Mouse (Mus musculus) liver, embryonic 12.5 days (tissue): ENCODE measurements around the gene Zbp1. TPM values are rescaled to one million over a fixed set of nuclear protein-coding genes. Genes with fewer than 3 reads are reported as not detected.
A peak's percentile ranks its signal among the peaks of the same experiment; 100 is the strongest.

Experiments used
- ATAC-seq: fragments of 200-750 bp; cut with Nextera tagmentation; 2 replicates; pipeline ENCODE4 v1.8.0; 2017; ENCODE audit warnings: moderate number of reproducible peaks, mild to moderate bottlenecking, moderate library complexity
- H3K27ac ChIP-seq: fragments of 300-500 bp; sonication (generic); 2 replicates; pipeline ENCODE4 v1.5.1; 2016; ENCODE audit warnings: mild to moderate bottlenecking
- H3K27me3 ChIP-seq: fragments of 300-500 bp; sonication (generic); replicated peaks from 2 replicates; pipeline ENCODE4 v1.6.1; 2016; ENCODE audit warnings: mild to moderate bottlenecking, moderate library complexity
- H3K36me3 ChIP-seq: fragments of 300-500 bp; sonication (generic); 2 replicates; pipeline ENCODE4 v1.6.1; 2016; ENCODE audit warnings: mild to moderate bottlenecking, moderate library complexity
- H3K4me1 ChIP-seq: fragments of 300-500 bp; sonication (generic); 2 replicates; pipeline ENCODE4 v1.6.1; 2016
- H3K4me2 ChIP-seq: fragments of 300-500 bp; sonication (generic); 2 replicates; pipeline ENCODE4 v1.6.1; 2016; ENCODE audit warnings: mild to moderate bottlenecking, moderate library complexity
- H3K4me3 ChIP-seq: fragments of 300-500 bp; sonication (generic); 2 replicates; pipeline ENCODE4 v1.5.1; 2016; ENCODE audit warnings: mild to moderate bottlenecking, moderate library complexity
- H3K9ac ChIP-seq: fragments of 300-500 bp; sonication (generic); 2 replicates; pipeline ENCODE4 v1.6.1; 2016; ENCODE audit warnings: mild to moderate bottlenecking, moderate library complexity
- H3K9me3 ChIP-seq: fragments of 300-500 bp; sonication (generic); replicated peaks from 2 replicates; pipeline ENCODE4 v1.6.1; 2016; ENCODE audit warnings: mild to moderate bottlenecking, moderate library complexity
- WGBS: fragments of 180-500 bp; shearing (Covaris S2); methylation state at CpG from one replicate; pipeline ENCODE4 v1.1.7; 2016; ENCODE audit not compliant: insufficient replicate concordance; 5-methylcytosine and 5-hydroxymethylcytosine counted together
- polyA plus RNA-seq: library from polyadenylated mRNA; unstranded; fragments of >200 nt; fragmentation: Nextera tagmentation; extraction: Ambion mirVana; gene quantifications from 2 replicates; pipeline ENCODE4 v1.2.1, GENCODE M21; 2016

Gene Zbp1
- polyA plus RNA-seq, 1 experiment from 2014 or later = 0.21 TPM

GRCm38 (mm10) chr2:173182796-173183195, 35.9 kb downstream of the Zbp1 start:
- H3K9me3 ChIP-seq = no peaks in the 10 kb centered on the region
- H3K27me3 ChIP-seq = peaks cover 57% of the 10 kb centered on the region
- no peaks in the 10 kb centered on the region for H3K36me3 ChIP-seq
- ATAC-seq = no peak
- H3K4me1 ChIP-seq = no peaks in the 10 kb centered on the region
- no peak overlapping the region for H3K4me2 ChIP-seq
- H3K27ac ChIP-seq = no peak overlapping the region
- no peak overlapping the region for H3K4me3 ChIP-seq
- no peak overlapping the region for H3K9ac ChIP-seq
- 58% methylated on average over 7 of the region's 7 CpGs for WGBS

GRCm38 (mm10) chr2:173181901-173182300, 36.8 kb downstream of the Zbp1 start:
- H3K27ac ChIP-seq = no peak overlapping the region
- H3K4me2 ChIP-seq = no peak overlapping the region
- 74% methylated on average over 7 of the region's 7 CpGs for WGBS
- no peaks in the 10 kb centered on the region for H3K36me3 ChIP-seq
- no peaks in the 10 kb centered on the region for H3K4me1 ChIP-seq
- H3K27me3 ChIP-seq = peaks cover 60% of the 10 kb centered on the region
- no peak overlapping the region for H3K9ac ChIP-seq
- no peak overlapping the region for H3K4me3 ChIP-seq
- ATAC-seq = no peak
- no peaks in the 10 kb centered on the region for H3K9me3 ChIP-seq

DNA sequence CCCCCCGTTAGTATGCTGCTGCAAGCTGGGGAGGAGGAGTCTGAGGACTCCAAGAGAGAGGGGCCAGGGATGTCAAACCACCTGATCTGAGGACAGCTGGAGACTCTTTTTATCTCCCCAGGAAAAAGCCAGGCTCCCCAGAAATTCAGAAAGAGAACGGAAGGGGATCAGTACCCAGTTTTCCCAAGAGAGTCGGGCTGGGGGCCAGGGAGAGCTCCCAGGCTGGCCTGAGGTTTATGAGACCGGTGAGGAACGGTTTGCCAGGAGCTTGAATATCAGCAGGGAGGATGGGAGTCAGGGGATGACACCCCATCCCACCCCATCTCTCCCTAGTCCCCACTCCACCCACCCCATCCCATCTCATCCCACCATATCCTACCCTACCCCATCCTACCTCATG, 37.2 kb downstream of the Zbp1 start:
- H3K27ac ChIP-seq = no peak overlapping the region

DNA sequence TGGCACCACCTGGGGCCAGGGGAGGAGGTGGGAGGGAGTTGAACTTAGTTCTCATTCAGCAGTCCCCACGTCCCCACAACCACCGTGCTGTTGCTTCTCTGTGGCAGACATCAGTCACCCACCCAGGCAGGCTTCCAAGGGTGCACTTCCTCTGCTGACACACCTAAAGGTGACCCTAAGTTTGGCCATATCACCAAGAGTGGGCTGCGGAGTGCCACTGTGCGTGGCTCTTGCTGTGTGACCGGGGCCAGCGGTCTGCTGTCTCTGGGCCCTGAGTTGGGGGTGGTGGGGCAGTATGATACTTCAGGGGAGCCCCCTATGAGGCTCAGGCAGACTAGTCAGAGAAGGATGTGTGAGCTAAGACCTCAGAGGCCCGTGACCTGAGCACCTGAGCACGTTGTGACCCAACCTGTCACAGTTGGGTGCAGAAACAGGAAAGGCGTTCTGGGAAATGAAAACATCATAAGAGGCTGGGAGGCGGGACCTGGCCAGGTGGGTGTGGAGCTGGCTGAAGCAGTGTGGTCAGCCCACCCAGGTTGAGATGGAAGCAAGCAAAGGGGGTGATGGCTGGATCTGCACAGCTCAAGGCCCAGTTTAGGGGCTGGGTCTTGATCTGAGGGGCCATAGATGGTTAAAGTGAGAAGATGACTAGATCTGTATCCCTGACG, 37.9 kb downstream of the Zbp1 start:
- Histone ChIP-seq H3K27me3 (peaks cover 53% of the 10 kb centered on the region), H3K4me3 (no peak overlapping the region), H3K9me3 (no peaks in the 10 kb centered on the region), H3K4me2 (no peak overlapping the region), H3K9ac (no peak overlapping the region), H3K4me1 (no peaks in the 10 kb centered on the region), H3K27ac (no peak overlapping the region), H3K36me3 (no peaks in the 10 kb centered on the region)
- 65% methylated on average over 11 of the region's 11 CpGs for WGBS
- no peak for ATAC-seq

More for the DNA sequence above, 37.2 kb downstream of the Zbp1 start:
- WGBS = 45% methylated on average over 5 of the region's 5 CpGs
- Histone ChIP-seq H3K27me3 (peaks cover 58% of the 10 kb centered on the region), H3K9me3 (no peaks in the 10 kb centered on the region), H3K4me3 (no peak overlapping the region), H3K9ac (no peak overlapping the region), H3K36me3 (no peaks in the 10 kb centered on the region), H3K4me2 (no peak overlapping the region), H3K4me1 (no peaks in the 10 kb centered on the region)
- no peak for ATAC-seq

- no peak overlapping the region for H3K27ac ChIP-seq
- peaks cover 6% of the 10 kb centered on the region; the same call in 1 of the 2 replicates for H3K9me3 ChIP-seq
- no peak overlapping the region for H3K9ac ChIP-seq
- H3K4me1 ChIP-seq = no peaks in the 10 kb centered on the region
- ATAC-seq = no peak
- no peaks in the 10 kb centered on the region for H3K36me3 ChIP-seq
- no peak overlapping the region for H3K4me3 ChIP-seq
- H3K4me2 ChIP-seq = no peak overlapping the region
- H3K27me3 ChIP-seq = peaks cover 46% of the 10 kb centered on the region
- WGBS = 54% methylated on average over 4 of the region's 4 CpGs
These were observed 38.7 kb downstream of the Zbp1 start for GRCm38 (mm10) chr2:173180026-173180425.

- H3K27ac ChIP-seq = no peak overlapping the region
- no peak overlapping the region for H3K4me2 ChIP-seq
- no peak overlapping the region for H3K4me3 ChIP-seq
- peaks cover 7% of the 10 kb centered on the region for H3K4me1 ChIP-seq
- no peaks in the 10 kb centered on the region for H3K36me3 ChIP-seq
- H3K27me3 ChIP-seq = peaks cover 43% of the 10 kb centered on the region
- H3K9me3 ChIP-seq = peaks cover 6% of the 10 kb centered on the region; the same call in 1 of the 2 replicates
- H3K9ac ChIP-seq = no peak overlapping the region
- WGBS = 56% methylated on average over 7 of the region's 7 CpGs
- no peak for ATAC-seq
These were observed 39.7 kb downstream of the Zbp1 start for GRCm38 (mm10) chr2:173179046-173179445.

DNA sequence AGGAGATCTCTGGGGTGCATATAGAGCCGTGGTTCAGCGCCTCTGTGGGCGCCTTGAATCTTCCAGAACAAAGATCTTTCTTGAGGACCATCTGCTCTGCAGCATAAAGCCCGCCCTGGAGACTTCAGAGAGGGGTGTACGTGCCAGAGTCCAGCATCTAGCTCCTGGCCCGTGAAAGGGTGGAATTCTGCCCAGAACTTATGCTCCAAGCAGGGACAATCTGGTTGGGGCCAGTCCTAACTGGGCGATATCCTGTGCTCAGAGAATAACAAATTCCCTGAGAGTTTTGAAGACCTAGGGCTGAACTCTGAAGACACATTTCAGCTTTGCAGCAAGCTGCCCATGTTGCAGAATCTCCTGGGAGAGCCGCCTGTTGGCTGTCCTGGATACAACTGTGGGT, 40.8 kb downstream of the Zbp1 start:
- Histone ChIP-seq H3K9ac (no peak overlapping the region), H3K27ac (no peak overlapping the region), H3K4me2 (no peak overlapping the region), H3K4me3 (no peak overlapping the region), H3K27me3 (peaks cover 38% of the 10 kb centered on the region), H3K9me3 (peaks cover 6% of the 10 kb centered on the region; the same call in 1 of the 2 replicates), H3K4me1 (peaks cover 18% of the 10 kb centered on the region), H3K36me3 (no peaks in the 10 kb centered on the region)
- 57% methylated on average over 8 of the region's 8 CpGs for WGBS
- no peak for ATAC-seq

DNA sequence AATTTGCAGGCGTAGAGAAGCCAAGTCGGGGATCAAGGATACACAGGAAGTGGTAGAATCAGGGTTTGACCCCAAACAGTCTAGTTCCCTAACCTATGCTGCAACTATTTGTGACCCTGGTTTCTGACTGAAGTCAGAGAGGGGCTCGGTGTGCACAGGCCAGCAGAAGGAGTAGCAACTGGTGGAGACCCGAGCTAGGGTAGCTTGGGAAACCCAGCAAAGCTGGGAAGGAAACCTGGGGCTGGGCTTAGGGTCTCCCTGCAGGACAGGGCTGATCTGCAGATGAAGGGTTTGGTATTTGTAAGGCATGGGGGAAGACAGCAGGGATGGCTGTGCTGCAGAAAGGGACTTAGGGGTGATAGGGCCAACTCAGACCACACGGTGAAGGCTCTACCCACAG, 41.2 kb downstream of the Zbp1 start:
- WGBS = 44% methylated on average over 5 of the region's 5 CpGs
- Histone ChIP-seq H3K27ac (no peak overlapping the region), H3K4me2 (no peak overlapping the region), H3K36me3 (no peaks in the 10 kb centered on the region), H3K9me3 (peaks cover 6% of the 10 kb centered on the region; the same call in 1 of the 2 replicates), H3K4me3 (no peak overlapping the region), H3K27me3 (peaks cover 39% of the 10 kb centered on the region), H3K9ac (no peak overlapping the region), H3K4me1 (peaks cover 20% of the 10 kb centered on the region)
- ATAC-seq = no peak

DNA sequence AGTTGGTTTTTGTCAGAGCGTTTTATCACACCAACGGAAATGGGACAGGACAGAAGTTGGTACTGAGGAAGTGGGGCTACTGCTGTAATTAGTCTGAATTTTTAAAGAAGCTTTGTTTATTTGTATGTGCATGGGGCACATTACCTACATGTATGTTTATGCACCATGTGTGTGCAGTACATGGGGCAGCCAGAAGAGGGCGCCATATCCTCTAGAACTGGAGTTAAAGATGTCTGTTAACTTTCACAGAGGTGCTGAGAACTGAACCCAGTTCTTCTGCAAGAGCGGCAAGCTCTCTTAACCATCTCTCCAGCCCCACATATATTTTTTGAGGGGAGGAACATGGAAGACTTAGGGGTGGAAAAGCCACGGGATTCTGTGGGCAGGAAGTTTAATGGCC, 43.0 kb downstream of the Zbp1 start:
- peaks cover 6% of the 10 kb centered on the region; the same call in 1 of the 2 replicates for H3K9me3 ChIP-seq
- H3K9ac ChIP-seq = no peak overlapping the region
- ATAC-seq = no peak
- H3K4me2 ChIP-seq = no peak overlapping the region
- no peak overlapping the region for H3K4me3 ChIP-seq
- no peak overlapping the region for H3K27ac ChIP-seq
- H3K36me3 ChIP-seq = no peaks in the 10 kb centered on the region
- 76% methylated on average over 5 of the region's 5 CpGs for WGBS
- peaks cover 31% of the 10 kb centered on the region for H3K4me1 ChIP-seq
- H3K27me3 ChIP-seq = peaks cover 46% of the 10 kb centered on the region

GRCm38 (mm10) chr2:173174569-173174968, 44.2 kb downstream of the Zbp1 start:
- Histone ChIP-seq H3K4me1 (peaks cover 31% of the 10 kb centered on the region), H3K27ac (no peak overlapping the region), H3K4me2 (peak overlapping the region; percentile 45), H3K27me3 (peaks cover 55% of the 10 kb centered on the region), H3K4me3 (no peak overlapping the region), H3K9ac (no peak overlapping the region), H3K9me3 (peaks cover 6% of the 10 kb centered on the region; the same call in 1 of the 2 replicates), H3K36me3 (no peaks in the 10 kb centered on the region)
- WGBS = 25% methylated on average over 1 of the region's 1 CpGs
- ATAC-seq = 0 out of 2 replicates have a peak, but pooled peaks have one; percentile 1

- Histone ChIP-seq H3K9me3 (peaks cover 6% of the 10 kb centered on the region; the same call in 1 of the 2 replicates), H3K4me3 (peak overlapping the region; percentile 20), H3K4me1 (peaks cover 31% of the 10 kb centered on the region), H3K27ac (peak overlapping the region; percentile 37; the same call in 1 of the 2 replicates), H3K9ac (no peak overlapping the region), H3K36me3 (no peaks in the 10 kb centered on the region), H3K27me3 (peaks cover 62% of the 10 kb centered on the region), H3K4me2 (peak overlapping the region; percentile 45)
- peak; percentile 72 for ATAC-seq
- 9% methylated on average over 22 of the region's 22 CpGs for WGBS
These were observed 44.9 kb downstream of the Zbp1 start for GRCm38 (mm10) chr2:173173521-173174511.

- Histone ChIP-seq H3K36me3 (no peaks in the 10 kb centered on the region), H3K9ac (no peak overlapping the region), H3K4me3 (no peak overlapping the region), H3K9me3 (peaks cover 6% of the 10 kb centered on the region; the same call in 1 of the 2 replicates), H3K27ac (no peak overlapping the region), H3K27me3 (peaks cover 65% of the 10 kb centered on the region), H3K4me2 (peak overlapping the region; percentile 45), H3K4me1 (peaks cover 31% of the 10 kb centered on the region)
- no peak for ATAC-seq
- 22% methylated on average over 2 of the region's 2 CpGs for WGBS
These were observed 45.7 kb downstream of the Zbp1 start for GRCm38 (mm10) chr2:173173008-173173407.
